Mouse (Mus musculus) layer of hippocampus, postnatal 10 days (tissue): ENCODE measurements at regions not wholly inside any gene's neighbourhood (a gene's known extent, or its start where the extent isn't known, plus 50 kb on each side); places are given as distances from the start of the nearest gene placed in this dataset.
A peak's percentile ranks its signal among the peaks of the same experiment; 100 is the strongest.
"Not testable (repeated sequence)": the region's sequence is repeated elsewhere in the genome, so short reads cannot be mapped to it uniquely, and the experiment has no call there.

Source experiments
- DNase-seq, 2 experiments: peaks; one replicate each; pipeline ENCODE4 v3.0.0; 2021; ENCODE audit warnings: low spot score in 2 of 2

GRCm38 (mm10) chr1:124517543-124518171 is 472.3 kb upstream of the Dpp10 start:
- peak; percentile 9 to 44 for DNase-seq

GRCm38 (mm10) chr1:124510492-124510891 is 465.1 kb upstream of the Dpp10 start:
- no peak for DNase-seq

GRCm38 (mm10) chr1:124488456-124488855 is 443.1 kb upstream of the Dpp10 start:
- DNase-seq = no peak

- no peak for DNase-seq
Observed at GRCm38 (mm10) chr1:124487965-124488364, 442.6 kb upstream of the Dpp10 start.

GRCm38 (mm10) chr1:124450128-124450527 is 404.8 kb upstream of the Dpp10 start:
- DNase-seq = peak; percentile 33 to 38

- no peak for DNase-seq
Observed at GRCm38 (mm10) chr1:124439526-124439925, 394.2 kb upstream of the Dpp10 start.

- DNase-seq = no peak
Observed at GRCm38 (mm10) chr1:124435850-124436249, 390.5 kb upstream of the Dpp10 start.

- DNase-seq = no peak
Observed at GRCm38 (mm10) chr1:124429583-124429982, 384.2 kb upstream of the Dpp10 start.

GRCm38 (mm10) chr1:124416762-124417161 is 371.4 kb upstream of the Dpp10 start:
- no peak for DNase-seq

GRCm38 (mm10) chr1:124410236-124410635 is 364.9 kb upstream of the Dpp10 start:
- no peak for DNase-seq

GRCm38 (mm10) chr1:124409781-124410180 is 364.4 kb upstream of the Dpp10 start:
- DNase-seq = peak in 1 of 2 experiments; percentile 8

- DNase-seq = no peak
Observed at GRCm38 (mm10) chr1:124369604-124370003, 324.2 kb upstream of the Dpp10 start.

GRCm38 (mm10) chr1:124348491-124348890 is 303.1 kb upstream of the Dpp10 start:
- not testable (repeated sequence) for DNase-seq

GRCm38 (mm10) chr1:124339444-124339843 is 294.1 kb upstream of the Dpp10 start:
- no peak for DNase-seq

GRCm38 (mm10) chr1:124338648-124339047 is 293.3 kb upstream of the Dpp10 start:
- no peak for DNase-seq

- DNase-seq = no peak
Observed at GRCm38 (mm10) chr1:124332294-124332693, 286.9 kb upstream of the Dpp10 start.
